Mouse (Mus musculus) heart, postnatal 4 days (tissue): ENCODE results near the gene Sigirr. TPM values are rescaled to one million over a fixed set of nuclear protein-coding genes. Genes with fewer than 3 reads are reported as not detected.

Experiments
- DNase-seq: peaks from one replicate; pipeline ENCODE4 v3.0.0; 2021
- total RNA-seq, 2 experiments: library from RNA; stranded (reverse); gene quantifications; 2 replicates each; pipeline ENCODE4 v1.2.3; 2021

Sigirr gene
- 1 to 10 TPM; 3.3 to 4.3 TPM for total RNA-seq

GRCm38 (mm10) chr7:141099911-141100691 lies at the start of gene Sigirr:
Gene Sigirr (minus strand): TSS chr7:141100572.
- peak; percentile 26 for DNase-seq

DNA sequence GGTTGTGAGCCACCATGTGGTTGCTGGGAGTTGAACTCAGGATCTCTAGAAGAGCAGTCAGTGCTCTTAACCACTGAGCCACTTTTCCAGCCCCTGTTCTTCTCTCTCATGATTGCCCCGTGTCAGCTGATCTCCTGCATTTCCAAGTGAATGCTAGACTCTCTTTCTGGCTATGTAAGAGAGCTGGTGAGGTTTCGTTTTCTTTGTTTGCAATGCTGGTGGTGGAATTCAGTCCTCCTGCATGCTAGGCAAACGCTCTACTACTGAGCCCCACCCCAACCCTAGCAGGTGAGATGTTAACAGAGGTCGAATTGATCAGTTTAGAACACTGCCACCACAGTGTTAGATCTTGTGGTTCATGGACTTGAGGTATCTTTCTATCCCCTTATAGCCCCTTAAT lies 48.3 kb upstream of the Sigirr start:
- no peak for DNase-seq

DNA sequence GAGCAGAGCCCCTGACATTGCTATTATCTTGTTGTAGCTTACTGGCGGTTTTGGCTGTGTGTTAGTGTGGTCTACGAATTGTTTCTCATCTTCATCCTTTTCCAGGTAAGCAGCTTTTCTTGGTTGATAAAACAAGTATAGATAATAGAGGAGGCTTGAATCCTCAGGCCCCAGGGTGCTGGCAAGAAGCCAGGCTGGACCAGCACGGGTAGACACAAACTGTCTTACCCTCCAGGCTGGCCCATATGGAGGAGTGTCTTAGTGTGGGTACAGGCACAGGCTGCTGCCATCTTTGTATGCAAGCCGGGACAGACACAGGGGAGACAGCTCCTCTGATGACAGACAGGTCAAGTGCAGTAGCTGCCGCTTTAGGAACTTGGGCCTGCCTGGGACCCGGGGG lies 46.7 kb upstream of the Sigirr start:
- no peak for DNase-seq

DNA sequence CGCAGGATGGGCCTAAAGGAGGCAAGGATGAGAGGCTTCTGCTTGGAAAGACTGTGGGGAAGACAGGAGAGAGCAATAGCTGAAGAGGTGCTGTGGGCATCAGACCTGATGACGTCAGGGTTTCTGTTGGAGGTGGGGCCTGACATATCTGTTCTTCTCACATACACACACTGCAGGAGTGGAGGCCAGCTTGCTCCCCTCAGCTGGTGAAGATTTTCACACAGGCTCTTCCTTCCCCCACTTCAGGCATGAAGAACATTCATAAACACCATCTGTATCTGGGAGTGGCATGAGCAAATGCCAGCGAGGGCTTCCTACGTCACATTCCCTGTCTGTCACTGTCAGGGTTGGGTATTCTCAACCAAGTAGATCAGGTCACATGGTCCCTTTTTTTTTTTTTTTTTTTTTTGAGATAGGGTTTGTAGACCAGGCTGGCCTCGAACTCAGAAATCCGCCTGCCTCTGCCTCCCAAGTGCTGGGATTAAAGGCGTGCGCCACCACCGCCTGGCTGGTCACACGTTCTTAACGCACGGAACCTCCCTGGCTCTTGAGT lies 45.7 kb upstream of the Sigirr start:
- DNase-seq = no peak

DNA sequence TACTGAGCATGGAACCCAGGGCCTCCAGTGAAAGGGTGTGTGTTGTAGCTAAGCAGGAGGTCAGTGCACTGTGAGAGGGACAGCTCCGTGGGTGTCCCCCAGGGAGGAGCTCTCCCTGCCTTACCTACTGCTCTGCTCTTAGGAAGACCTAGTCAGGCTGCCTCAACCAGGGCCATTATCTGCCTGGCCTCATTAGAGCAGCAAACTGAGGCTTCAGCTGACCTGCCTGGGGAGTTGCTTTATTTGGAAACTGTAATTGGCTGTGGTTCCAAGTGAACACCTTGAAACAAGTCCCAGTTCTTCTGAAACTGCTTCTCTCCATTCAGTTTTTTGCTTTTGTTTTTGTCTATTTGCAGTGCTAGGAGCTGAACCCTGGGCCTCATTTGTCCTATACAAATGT lies 45.0 kb upstream of the Sigirr start:
- no peak for DNase-seq

DNA sequence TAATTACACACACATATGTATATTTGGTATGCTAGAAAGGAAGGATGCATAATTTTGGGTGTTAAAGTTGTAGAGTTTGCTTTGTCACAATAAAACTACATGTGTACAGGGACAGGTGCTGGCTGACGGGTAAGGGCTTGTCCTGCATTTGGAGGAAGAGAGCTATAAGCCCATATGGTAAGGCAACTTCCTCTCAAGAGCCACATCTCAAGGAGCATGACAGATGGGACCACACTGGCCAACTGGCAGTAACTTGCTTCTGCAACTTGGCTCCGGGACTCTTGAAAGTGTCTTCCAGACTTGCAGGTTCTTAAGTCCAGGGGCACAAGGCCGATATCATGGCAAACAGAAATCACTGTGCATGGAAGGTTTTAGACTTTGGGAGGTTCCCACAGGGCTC lies 44.3 kb upstream of the Sigirr start:
- DNase-seq = no peak

DNA sequence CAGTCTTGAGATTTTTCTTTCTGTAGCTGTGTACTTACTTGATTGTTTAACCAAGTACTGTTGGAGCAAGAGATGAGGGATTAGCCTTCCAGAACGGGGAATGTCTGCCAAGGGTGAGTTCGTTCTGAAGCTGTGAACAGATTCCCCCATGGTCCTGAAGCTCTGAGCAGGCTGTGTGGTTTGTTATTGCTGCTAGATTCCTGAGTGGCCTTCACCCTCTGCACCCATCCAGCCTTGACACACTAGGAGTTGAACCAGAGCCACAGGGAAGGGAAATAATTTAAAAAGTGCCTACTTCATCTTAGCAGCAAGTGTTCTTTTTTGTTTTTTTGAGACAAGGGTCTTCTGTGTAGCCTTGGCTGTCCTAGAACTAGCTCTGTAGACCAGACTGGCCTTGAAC lies 43.5 kb upstream of the Sigirr start:
- no peak for DNase-seq

- DNase-seq = peak; percentile 51
These were observed 42.7 kb upstream of the Sigirr start for GRCm38 (mm10) chr7:141143112-141143511.

- no peak for DNase-seq
These were observed 41.0 kb upstream of the Sigirr start for GRCm38 (mm10) chr7:141141326-141141725.

GRCm38 (mm10) chr7:141131904-141132755 lies 31.8 kb upstream of the Sigirr start:
- no peak for DNase-seq

DNA sequence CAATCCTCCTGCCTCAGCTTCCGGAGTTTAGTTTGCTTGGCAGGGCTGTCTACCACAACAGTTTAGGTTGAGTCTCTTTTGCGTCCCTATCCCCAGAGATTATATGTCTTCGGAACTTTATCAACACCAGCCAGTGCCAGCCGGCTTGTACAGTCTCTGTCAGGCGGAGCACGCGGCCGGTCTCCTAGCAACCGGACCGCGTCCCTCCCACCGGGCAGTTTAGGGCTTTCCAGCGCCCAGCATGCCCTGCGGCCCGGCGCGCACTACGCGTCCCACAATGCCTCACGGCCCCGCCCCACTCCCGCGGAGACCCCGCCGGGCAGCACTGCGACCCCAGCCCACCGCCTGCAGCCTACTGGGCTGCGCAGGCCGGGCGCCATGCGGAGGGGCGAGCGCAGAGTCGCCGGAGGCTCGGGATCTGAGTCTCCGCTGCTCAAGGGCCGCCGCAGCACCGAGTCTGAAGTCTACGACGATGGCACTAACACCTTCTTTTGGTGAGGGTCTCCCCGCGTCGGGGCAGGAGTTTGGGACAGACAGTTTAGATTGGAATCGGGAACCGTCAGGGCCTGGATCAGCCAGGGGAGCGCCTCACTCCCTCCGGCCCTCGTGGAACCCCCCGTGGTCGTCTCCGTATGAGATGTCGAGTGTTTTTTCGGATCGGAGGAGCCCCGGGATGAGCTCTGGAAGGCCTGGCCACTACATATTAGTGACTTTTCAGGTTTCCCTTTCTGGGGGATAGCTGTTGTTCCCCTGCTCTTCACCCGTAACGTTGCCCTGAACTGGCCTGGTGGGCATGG lies 30.9 kb upstream of the Sigirr start:
- peak; percentile 90 for DNase-seq

DNA sequence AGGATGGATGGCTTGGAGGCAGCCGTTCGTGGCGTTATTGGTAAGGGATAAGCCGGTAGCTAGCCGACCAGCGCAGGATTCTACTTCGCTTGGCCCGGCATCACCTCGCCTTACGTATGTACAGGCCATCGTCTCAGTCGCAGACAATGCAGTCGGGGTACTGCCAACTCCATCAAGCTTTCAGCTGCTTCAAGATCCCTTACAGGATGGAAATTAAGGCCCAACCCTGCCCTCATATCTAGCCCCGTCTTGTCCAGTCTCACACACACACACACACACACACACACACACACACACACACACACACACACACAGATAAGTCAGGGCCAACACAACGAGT lies 23.1 kb upstream of the Sigirr start:
- DNase-seq = no peak

DNA sequence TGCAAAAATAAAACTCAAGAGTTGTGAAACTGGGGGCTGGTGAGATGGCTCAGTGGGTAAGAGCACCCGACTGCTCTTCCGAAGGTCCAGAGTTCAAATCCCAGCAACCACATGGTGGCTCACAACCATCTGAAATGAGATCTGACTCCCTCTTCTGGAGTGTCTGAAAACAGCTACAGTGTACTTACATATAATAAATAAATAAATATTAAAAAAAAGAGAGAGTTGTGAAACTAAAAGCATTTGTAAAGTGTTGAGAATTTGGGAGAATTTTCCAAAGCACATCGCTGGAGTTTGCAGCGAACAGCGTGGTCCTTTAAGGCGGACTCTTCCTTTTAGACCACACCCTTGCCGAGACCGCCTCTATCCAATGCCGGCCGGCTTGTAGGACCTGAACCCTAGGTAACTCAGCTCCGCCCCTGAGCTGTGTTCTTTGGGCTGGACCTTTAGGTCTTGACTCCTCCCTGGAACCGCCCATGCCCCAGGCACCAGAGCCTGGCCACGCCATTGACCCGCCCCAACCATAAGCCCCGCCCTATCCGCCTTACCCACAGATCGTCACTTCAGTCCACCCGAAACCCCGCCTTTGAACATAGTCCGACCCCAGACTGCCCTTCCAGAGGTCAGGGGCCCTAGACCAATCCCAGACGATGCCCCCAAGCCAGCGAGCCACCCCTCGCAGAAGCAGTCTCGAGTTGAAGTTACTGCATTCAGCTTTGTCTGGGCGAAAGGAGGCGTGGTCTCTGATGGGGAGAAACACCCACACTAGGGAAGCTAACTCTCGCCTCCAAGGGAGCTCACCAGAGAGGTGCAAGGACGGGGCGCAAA lies 22.5 kb upstream of the Sigirr start:
- DNase-seq = peak; percentile 96

DNA sequence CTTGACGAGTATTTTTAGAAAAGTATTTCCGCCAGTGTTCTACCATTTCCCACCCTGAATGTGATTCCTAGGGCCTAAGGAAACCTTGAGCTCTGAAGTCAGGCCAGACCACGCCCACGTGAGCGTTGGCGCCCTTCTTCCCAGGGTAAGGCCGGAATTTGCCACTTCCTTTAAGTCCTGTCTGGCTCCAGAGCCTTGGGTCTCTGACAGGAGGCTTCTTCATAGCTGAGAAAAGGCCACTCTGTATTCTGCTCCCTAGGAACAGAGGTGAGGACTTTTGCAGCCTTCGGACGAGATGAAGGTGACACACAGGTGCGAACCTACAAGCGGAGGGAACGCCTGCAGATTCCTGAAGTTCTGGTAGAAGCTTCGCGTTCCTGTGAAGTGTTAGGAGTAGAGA lies 21.9 kb upstream of the Sigirr start, which contains the start of gene Ptdss2:
Ptdss2 (plus strand) TSS at position 138 of the 400 bp plus-strand sequence.
- peak; percentile 44 for DNase-seq

- no peak for DNase-seq
These were observed 20.7 kb upstream of the Sigirr start for GRCm38 (mm10) chr7:141121051-141121531.

GRCm38 (mm10) chr7:141120605-141121004 lies 20.2 kb upstream of the Sigirr start:
- no peak for DNase-seq

DNA sequence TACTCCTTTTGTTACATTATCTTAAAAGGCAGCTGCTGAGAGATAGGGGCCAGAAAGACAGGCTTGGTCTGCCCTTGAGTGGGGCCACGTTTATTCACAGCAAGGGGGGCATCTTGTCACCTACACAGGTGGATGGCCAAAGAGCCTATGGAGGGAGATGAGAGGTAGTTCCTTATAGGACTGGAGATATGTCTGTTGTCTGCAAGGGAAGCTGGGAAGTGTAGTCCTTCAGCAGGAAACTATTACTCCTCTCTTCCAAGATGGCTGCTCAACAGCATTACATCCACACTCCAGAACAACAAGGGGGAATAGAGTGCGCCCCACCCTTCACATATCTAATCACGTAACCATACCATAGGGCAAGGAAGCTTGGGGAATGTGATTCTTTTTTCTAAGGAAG lies 19.1 kb upstream of the Sigirr start:
- DNase-seq = no peak

DNA sequence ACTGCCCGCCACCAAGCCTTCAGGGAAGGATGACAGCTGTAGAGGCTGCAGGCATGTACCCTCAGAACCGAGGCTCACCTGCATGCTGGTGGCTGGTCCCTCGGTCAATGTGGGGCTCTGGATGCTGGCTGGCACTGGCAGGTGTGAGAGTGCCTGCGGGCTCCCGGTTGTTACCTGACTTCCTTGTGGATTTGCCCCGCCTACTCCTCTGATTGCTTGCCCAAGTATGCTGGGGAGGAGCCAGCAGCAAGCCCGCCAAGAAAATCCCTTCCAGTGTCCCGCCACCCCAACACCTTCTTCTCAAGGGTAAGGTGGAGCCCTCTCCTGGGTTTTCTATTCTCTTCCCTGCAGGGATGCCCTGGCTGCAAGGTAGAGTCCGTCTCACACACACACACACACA lies 17.3 kb upstream of the Sigirr start, which contains the start of gene Ano9:
Ano9 (minus strand) TSS at position 171 of the 400 bp plus-strand sequence.
- no peak for DNase-seq

DNA sequence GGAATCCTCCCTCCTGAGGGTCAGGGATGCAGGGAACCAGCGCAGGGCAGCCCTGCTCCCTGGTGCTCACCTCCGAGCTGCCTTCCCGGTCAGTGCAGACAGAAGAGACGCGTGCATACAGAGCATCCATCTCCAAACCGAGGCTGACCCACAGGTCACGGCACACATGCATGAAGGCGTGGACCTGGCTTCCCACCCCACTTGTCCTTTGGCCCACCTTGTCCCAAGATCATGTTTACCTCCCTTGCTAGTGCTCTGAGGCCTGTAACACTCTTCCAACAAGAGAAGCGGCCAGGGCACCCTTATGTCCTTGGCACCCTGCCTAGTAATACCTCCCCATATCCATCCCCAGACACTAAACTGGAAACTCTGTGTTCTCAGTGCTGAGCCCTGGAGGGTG lies 15.5 kb upstream of the Sigirr start:
- DNase-seq = no peak

GRCm38 (mm10) chr7:141103161-141103560 lies 2.8 kb upstream of the Sigirr start:
- no peak for DNase-seq

DNA sequence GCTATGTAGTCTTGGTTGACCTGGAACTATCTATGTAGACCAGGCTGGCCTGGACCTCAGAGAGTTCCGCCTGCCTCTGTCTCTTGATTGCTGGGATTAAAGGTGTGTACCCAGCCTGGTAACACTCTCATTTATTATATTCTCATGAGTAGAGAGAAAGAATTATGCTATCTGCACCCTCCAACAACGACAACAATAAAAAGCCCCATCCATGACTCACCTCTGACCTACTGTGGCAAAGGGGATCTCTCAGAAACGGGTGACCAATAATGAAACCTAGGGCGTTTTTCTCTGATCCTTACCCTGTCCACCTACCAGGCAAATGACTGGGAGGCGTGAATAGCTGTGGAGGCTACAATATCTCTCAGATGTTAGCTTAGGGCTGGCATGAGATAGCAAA lies 3.2 kb downstream of the Sigirr start:
- no peak for DNase-seq
